Mouse (Mus musculus): ENCODE results near the gene Iqgap2. TPM values are rescaled to one million over a fixed set of nuclear protein-coding genes. Genes with fewer than 3 reads are reported as not detected.

Gene Iqgap2
- total RNA-seq, 2 experiments from 2014 or later: 0.94 to 1.3 TPM

DNA sequence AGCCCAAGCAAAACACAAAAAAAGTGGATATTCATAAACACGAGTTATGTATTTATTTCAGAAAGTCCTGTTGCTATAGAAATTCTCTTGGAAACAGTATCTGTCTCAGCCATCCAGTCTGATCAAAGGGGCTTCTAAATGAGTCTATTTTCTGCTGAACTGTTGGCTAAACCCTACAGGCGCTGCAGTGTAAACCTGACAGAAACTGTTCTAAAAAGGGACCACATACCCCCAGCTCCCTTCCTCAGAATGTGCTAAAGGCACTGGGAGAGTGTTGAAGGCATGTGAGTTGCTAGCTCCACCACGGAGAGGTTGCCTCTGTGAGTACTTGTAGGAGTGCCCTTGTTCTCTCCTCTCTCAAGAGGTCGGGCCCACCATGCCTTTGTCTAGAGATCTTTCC lies 19.7 kb downstream of the Iqgap2 start:
- Histone ChIP-seq H3K27ac (no peak overlapping the region), H3K4me3 (no peak overlapping the region)
- no peak for TF ChIP-seq CTCF (IDR thresholded peaks at IDR 0.05)
- intact Hi-C loops (cut with DNase I): no loop called here
- no peak for DNase-seq

GRCm38 (mm10) chr13:95870626-95871025 lies 21.1 kb downstream of the Iqgap2 start:
- intact Hi-C loops (cut with DNase I): no loop called here
- TF ChIP-seq CTCF (IDR thresholded peaks at IDR 0.05): no peak
- DNase-seq: no peak
- Histone ChIP-seq H3K27ac (no peak overlapping the region), H3K4me3 (no peak overlapping the region)

DNA sequence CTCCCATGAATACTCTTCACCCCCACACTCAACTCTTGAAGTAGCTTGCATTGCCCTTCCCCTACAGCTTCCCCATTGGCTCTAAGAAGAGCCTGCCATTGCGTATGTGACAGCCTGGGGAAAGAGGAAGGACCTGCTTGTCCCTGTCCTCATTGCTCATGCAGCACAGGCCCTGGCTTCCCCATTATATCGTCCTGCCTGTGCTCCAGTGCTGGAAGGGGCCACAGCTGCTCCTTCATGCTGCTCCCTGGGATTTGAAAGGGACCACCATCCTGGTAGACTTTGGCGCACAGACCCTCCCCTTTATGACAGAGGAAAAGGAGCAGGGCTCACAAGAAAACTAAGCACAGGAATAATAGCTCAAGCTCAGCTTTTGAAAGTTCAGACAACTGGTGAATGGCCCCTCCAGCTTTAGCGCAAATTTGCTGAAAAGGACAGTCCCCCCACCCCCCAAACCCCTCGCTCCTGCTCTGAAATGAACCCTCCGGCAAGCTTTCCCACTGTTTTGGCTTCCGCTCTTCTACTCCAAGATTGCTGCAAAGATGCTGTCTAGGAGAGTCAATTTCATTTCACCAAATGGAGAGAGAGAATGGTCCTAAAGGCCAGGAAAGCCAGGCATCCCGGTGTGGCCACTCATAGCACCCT lies 22.7 kb downstream of the Iqgap2 start:
- no peak for TF ChIP-seq CTCF (IDR thresholded peaks at IDR 0.05)
- H3K27ac ChIP-seq: no peak overlapping the region
- intact Hi-C loops (cut with DNase I): no loop called here
- no peak for DNase-seq
- no peak overlapping the region for H3K4me3 ChIP-seq

DNA sequence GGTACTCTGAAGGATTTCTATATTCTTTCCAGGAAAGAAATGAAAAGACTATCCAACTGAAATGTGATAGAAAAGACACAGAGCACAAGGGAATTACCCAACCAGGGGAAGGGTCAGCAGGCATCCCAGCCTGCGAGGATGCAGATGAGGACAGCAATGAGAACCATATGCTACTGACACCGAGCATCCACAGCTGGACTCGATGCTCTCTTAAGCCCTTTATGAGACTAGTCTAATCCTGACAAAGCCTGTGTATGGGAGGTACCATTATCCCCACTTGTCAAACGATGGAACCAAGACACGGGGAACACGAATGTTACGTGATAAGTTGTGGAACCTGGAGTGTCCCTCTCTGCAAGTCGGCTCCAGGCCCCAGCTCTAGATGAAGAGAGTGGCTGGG lies 29.5 kb downstream of the Iqgap2 start:
- Histone ChIP-seq H3K4me3 (no peak overlapping the region), H3K27ac (no peak overlapping the region)
- intact Hi-C loops (cut with DNase I): no loop called here
- no peak for DNase-seq
- no peak for TF ChIP-seq CTCF (IDR thresholded peaks at IDR 0.05)

DNA sequence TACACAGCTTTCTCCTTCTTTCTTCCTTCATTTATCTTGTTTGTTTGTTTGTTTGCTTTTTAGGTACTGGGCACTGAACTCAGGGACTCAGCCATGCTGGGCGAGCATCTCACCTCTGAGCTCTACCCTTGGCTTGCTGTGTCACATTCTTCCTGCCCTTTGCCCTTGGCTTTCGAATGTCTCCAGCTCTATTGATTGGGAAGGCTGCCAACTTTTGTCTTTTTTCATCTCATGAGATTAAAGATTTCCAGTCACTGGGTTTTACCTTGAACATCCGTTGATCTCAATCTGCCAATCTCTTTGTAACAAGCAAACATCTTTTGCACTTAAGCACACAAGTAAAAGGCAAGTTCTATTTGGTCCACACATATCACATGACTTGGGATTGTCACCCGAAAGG lies 32.5 kb downstream of the Iqgap2 start:
- no peak for DNase-seq
- intact Hi-C loops (cut with DNase I): no loop called here
- no peak overlapping the region for H3K27ac ChIP-seq
- TF ChIP-seq CTCF (IDR thresholded peaks at IDR 0.05): no peak
- H3K4me3 ChIP-seq: no peak overlapping the region

DNA sequence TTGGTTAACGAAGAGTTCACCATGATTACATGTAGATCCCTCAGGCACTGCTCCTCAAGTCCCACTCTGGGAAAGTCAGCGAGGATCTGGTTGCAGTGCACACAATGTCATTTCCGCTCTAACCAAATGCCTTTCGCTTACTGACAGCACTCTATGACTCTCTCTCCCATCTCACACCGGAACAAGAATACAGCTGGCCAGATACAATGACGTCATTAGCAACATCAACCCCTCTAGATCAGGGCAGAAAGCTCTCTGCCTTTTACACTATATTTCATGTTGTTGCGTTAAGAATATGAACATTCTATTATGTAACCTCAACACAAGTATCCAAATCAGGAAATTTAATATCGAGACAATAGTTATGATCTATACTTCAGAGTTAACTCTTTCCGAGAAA lies 32.9 kb downstream of the Iqgap2 start:
- intact Hi-C loops (cut with DNase I): no loop called here
- TF ChIP-seq CTCF (IDR thresholded peaks at IDR 0.05): no peak
- no peak overlapping the region for H3K4me3 ChIP-seq
- H3K27ac ChIP-seq: no peak overlapping the region
- DNase-seq: no peak

GRCm38 (mm10) chr13:95855537-95855936 lies 36.2 kb downstream of the Iqgap2 start:
- no peak for DNase-seq
- Histone ChIP-seq H3K4me3 (no peak overlapping the region), H3K27ac (no peak overlapping the region)
- intact Hi-C loops (cut with DNase I): no loop called here
- TF ChIP-seq CTCF (IDR thresholded peaks at IDR 0.05): no peak

DNA sequence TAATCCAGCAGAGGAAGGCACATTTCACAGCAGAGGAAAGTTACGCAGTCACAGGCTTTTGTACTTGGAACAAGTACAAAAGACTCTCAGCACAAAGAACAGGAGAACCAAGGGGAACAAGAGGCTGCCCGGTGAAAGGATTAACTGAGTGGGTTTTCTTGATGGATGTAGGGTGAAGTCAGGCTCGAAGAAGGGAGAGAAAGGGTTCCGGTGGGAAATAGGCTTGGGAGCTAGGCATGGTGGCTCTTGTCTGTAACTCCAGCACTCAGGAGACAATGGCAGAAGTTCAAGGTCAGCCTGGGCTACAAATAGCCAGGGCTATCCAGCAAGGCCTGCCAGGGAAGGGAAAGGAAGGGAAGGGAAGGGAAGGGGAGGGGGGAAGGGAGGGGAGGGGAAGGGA lies 40.1 kb downstream of the Iqgap2 start:
- no peak for TF ChIP-seq CTCF (IDR thresholded peaks at IDR 0.05)
- intact Hi-C loops (cut with DNase I): no loop called here
- DNase-seq: no peak

GRCm38 (mm10) chr13:95850451-95850850 lies 41.3 kb downstream of the Iqgap2 start:
- intact Hi-C loops (cut with DNase I): no loop called here
- no peak overlapping the region for H3K27ac ChIP-seq
- no peak for DNase-seq
- TF ChIP-seq CTCF (IDR thresholded peaks at IDR 0.05): no peak
- no peak overlapping the region for H3K4me3 ChIP-seq

More for the DNA sequence above, 40.1 kb downstream of the Iqgap2 start:
- Histone ChIP-seq H3K27ac (no peak overlapping the region), H3K4me3 (no peak overlapping the region)

DNA sequence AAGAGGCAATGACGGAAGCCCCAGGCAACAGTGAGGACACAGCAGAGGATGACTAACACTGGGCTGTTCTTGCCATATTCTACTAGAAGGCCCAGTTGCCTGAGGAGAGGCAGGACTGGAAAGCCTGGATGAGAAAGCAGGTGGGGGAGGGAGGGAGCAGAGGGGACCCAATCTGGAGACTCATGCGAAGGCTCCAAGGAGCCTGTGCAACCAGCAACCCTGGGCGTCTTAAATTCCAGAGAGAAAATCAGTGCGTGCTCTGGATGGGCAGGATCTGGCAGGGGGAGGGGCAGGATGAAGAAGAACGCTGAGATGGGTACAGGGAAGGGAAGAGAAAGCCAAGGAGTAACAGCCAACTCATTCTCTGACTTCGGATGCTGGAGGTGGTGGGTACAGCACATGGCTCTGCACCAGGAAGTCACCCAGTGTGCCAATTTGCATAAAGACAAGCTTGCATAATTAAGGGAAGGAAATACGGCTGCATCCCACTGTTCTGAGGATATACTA lies 42.2 kb downstream of the Iqgap2 start:
- H3K27ac ChIP-seq: no peak overlapping the region
- DNase-seq: no peak
- H3K4me3 ChIP-seq: no peak overlapping the region
- intact Hi-C loops (cut with DNase I): no loop called here
- TF ChIP-seq CTCF (IDR thresholded peaks at IDR 0.05): no peak

DNA sequence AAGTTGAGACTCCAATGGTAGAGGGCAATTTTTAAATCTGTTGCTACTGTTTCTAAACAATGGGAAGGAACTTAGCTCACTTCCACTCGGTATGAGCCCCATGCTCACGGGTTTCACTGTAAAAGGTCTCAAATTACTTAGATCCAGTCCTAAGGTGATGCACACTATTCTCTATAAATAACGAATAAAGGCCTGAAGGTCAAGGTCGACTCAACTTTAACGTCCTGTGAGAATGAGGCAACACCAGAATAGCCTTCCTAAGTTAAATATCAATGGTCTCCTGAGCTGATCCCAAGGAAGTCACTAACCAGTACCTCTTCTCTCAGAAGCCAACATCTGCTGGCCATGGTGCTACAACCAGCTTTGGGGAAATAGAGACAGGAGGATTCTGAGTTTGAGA lies 45.4 kb downstream of the Iqgap2 start:
- intact Hi-C loops (cut with DNase I): no loop called here
- DNase-seq: no peak
- no peak for TF ChIP-seq CTCF (IDR thresholded peaks at IDR 0.05)
- H3K27ac ChIP-seq: no peak overlapping the region
- no peak overlapping the region for H3K4me3 ChIP-seq

DNA sequence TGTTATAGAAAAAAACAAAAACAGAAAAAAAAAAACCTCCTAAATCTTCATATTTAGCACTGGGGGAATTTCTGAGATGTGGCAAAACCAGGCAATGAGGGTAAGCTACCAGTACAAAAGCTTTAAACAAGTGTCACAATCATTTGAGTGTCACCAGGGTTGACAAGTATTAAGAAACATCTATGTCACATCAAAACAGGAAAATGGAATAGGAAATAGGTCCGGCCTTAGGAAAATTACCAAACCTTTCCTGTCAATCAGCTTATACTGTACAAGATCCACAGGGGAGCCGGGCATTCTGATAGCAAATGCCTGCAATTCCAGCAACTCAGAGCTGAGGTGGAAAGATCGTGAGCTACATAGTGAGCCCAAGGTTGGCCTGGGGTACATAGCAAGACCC lies 46.8 kb downstream of the Iqgap2 start:
- no peak for TF ChIP-seq CTCF (IDR thresholded peaks at IDR 0.05)
- Histone ChIP-seq H3K27ac (no peak overlapping the region), H3K4me3 (no peak overlapping the region)
- intact Hi-C loops (cut with DNase I): no loop called here
- no peak for DNase-seq

DNA sequence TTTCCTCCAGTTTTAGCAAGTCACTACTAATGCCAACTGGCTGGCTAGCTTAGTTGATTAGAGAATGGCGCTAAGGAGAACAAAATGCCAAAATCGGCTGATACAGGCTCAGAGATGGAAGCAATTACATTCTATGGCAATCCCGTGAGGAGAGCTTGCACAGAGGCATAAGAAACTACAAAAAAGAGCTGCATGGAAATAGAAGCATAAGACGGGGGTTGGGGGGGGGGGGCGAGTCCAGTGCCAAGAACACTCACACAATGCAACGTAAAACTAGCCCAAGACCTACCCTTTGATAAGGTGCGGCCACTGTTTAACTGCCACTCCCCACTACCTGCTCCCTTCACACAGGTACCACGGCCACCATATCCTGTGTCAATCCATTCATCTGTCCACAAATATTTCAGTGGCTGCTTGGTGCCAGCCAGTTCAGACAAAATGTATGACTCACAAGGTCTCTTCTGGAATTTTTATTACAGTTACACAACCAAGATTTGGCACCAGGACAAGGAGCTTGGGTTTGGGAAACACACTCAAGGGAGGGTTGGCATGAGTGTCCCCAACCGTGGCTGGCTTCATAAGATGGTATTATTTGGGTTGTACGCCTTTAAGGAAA lies 48.2 kb downstream of the Iqgap2 start:
- Histone ChIP-seq H3K4me3 (no peak overlapping the region), H3K27ac (no peak overlapping the region)
- DNase-seq: peak; percentile 20
- TF ChIP-seq CTCF (IDR thresholded peaks at IDR 0.05): no peak
- intact Hi-C loops (cut with DNase I): no loop called here

- no peak for DNase-seq
- Histone ChIP-seq H3K27ac (no peak overlapping the region), H3K4me3 (no peak overlapping the region)
- intact Hi-C loops (cut with DNase I): no loop called here
- no peak for TF ChIP-seq CTCF (IDR thresholded peaks at IDR 0.05)
Measured at GRCm38 (mm10) chr13:95842803-95843202, 48.9 kb downstream of the Iqgap2 start.

Measured in gastrocnemius, adult 2 months (tissue).